Mouse (Mus musculus): ENCODE data around the gene Rtkn. TPM values are rescaled to one million over a fixed set of nuclear protein-coding genes. Genes with fewer than 3 reads are reported as not detected.

Rtkn gene
- total RNA-seq, 2 experiments from 2014 or later, result 10.7 to 11.7 TPM

GRCm38 (mm10) chr6:83165026-83165606 lies 29.9 kb downstream of the Rtkn start:
- intact Hi-C loops (cut with DNase I), result no loop called here
- no peak for DNase-seq

DNA sequence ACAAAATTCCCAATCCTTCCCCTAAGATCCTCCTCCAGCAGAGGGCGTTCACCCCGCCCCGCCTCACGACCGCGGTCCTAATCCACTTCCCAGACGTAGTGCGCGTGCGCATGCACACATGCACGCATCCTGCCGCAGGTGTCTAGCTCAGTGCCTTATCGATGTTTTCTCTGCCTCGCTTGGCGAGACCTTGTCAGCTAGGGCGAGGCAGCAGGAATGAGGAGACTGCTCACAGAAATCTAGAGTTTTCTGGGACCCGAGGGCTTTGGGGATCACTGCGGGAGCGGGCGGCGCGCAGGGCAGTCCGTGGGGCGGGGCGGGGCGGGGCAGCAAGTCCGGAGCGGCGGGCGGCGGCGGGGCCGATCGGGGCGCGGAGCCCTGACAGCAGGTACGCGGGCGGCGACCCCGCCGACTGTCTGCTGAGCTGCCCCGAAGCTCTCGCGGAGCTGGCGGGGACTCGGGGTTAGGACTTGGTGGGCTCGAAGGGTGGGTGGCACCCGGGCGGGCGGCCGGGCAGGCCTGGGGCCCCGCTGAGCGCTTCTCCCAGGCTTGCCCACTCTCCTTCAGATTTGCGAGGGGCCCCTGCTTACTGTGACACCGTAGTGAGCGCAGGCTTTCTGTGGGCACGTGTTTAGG lies 30.5 kb downstream of the Rtkn start, which contains the start of gene Dctn1:
TSS of gene Dctn1 (plus strand) at position 314 of the 636 bp plus-strand sequence.
- DNase-seq, result peak; percentile 96 to 98
- intact Hi-C loops (cut with DNase I), result no loop called here

DNA sequence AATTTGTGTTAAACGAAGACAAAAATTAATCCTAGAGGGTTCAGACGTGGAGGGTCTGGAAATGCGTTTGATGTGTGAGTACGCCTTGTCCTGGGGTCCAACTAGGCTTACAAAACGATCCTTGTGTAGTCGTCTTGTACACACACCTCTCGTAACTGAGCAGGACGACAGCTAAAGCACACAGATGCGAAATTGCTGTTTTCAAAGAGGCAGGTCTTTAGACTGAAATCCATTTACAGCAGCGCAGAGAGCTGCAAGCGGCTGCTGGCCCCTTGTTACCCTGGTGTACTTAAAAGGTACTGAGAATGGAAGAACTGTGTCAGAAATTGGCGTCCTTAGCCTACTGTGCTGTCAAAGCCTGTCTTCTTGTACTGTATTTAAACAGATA lies 31.0 kb downstream of the Rtkn start:
- intact Hi-C loops (cut with DNase I), result no loop called here
- DNase-seq, result no peak

DNA sequence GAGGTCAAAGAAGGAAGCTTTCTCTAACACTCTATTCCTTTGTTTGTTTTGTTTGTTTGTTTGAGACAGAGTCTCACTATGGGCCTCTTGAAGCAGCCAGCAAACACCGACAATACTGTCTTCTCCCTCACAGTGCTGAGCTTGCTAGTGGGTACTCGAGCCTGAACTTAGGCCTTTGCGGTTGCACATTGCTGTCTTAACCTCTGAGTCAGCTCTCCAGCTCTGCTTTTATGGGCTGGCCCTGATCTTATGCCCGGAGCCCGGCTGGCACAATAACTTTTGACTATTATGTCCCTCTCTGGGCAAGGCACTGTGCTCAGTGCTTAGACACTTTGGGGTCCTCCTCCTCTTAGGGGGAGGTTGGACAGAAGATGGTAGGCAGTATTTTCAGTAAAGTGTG lies 34.6 kb downstream of the Rtkn start:
- DNase-seq, result no peak
- intact Hi-C loops (cut with DNase I), result no loop called here

GRCm38 (mm10) chr6:83171063-83171462 lies 35.8 kb downstream of the Rtkn start:
- intact Hi-C loops (cut with DNase I), result no loop called here
- DNase-seq, result no peak

- intact Hi-C loops (cut with DNase I), result no loop called here
- DNase-seq, result no peak
Observed at GRCm38 (mm10) chr6:83172240-83172920, 37.1 kb downstream of the Rtkn start.

DNA sequence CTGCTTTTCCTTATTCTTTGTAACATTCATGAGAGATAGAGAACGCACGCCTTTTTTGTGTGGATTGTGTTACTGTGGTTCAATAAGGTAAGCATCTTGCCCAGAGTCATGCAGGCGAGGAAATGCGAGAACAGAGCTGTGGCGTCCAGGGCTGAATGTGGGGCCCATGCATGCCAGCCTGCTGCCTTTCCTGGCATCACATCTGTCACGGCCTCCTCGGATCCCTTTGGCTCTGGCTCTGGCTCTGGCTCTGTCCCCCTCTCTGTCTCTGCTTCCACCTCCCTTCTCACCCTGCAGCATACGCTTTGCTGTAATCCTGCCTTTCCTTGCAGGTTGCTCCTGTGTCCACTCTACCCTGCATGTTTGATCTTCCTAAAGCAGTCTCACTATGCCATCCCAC lies 40.7 kb downstream of the Rtkn start:
- intact Hi-C loops (cut with DNase I), result no loop called here

GRCm38 (mm10) chr6:83179390-83180117 lies 44.3 kb downstream of the Rtkn start:
- peak; percentile 24 to 44 for DNase-seq
- intact Hi-C loops (cut with DNase I), result no loop called here

More for the DNA sequence above, 40.7 kb downstream of the Rtkn start:
- DNase-seq, result no peak

GRCm38 (mm10) chr6:83180605-83181004 lies 45.3 kb downstream of the Rtkn start:
- intact Hi-C loops (cut with DNase I), result no loop called here
- DNase-seq, result no peak

GRCm38 (mm10) chr6:83184858-83185435 lies 49.7 kb downstream of the Rtkn start:
- intact Hi-C loops (cut with DNase I), result no loop called here
- peak in 1 of 2 experiments; percentile 27 for DNase-seq

DNA sequence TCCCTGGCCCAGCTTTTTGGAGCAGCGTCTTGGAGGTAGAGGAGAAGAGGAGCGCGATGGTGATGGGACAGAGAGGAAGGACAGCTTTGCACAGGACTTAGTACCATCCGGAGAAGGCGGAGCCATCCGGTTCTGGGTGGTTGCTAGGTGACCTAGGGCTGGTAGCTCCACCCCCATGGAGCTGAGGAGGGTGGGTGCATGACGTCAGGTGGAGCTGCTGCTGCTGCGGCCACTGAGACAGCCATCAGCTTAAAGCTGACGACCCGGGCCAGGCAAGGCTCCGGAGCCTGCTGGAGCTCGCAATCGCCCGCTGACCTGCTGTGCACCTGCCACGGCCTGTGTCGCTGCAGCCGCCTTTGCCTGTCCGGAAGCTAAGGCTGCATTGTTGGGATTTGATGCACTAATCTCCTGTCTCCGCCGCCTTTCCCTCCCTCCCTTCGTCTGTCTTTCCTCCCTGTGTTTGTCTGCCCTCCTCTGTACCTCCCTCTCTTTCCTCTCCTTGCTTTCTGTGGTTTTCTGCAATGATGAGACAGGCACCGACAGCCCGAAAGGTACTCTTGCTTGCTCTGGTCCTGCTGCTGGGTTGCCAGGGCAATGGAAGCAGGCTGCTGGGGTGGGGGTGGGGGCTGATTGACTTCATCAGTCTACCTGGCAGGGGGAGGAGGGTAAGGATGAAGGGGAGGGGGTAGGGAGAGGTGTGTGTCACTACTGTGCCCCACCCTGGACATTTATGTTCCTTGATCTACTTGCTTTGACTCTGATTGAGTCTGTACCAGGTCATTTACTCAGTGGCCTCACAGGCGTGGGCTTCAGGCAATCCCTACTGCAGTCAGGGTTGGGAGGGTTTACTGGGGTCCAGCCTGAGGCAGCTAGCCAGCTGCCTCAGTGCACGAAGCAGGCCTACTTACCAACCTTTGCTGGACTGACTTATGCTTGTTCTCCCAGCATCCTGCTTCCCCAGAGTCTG lies 50.9 kb downstream of the Rtkn start:
- peak; percentile 43 to 48 for DNase-seq
- intact Hi-C loops (cut with DNase I), result no loop called here

DNA sequence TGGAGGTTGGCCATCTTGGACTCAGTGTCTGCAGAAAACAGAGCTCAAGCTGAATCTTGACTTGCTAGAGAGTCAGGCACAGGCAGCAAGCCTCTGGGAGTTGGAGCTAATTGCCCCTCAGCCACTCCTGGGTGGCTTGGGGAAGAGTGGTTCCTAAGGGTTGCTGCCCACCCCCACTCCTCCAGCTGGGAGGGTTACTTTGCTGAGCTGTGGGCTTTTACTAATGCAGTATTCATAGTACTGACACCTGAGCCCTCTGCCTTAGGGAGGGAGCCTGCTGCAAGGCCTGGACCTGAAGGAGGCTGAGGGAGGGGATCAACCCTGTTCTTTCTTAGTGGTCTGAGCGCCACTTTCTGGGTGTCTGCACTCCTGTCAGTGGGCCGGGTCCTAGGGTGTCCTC lies 51.7 kb downstream of the Rtkn start:
- no peak for DNase-seq
- intact Hi-C loops (cut with DNase I), result no loop called here

DNA sequence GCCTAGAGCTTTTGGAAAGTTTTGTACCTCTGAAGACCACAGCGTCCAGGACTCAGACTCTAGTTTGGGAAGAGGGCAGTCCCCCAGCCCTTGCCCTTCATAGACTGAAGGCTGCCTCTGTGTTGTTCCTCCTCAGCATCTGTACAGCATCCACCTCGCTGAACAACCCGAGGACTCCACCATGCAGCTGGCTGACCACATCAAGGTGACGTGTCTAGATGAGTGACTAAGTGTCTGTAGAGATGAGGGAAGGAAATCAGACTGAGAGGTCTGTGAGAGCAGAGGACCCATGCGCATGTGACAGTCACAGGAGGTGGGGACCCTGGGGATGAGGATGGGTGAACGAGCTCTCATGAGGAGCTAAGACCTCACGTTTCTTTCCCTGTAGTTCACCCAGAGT lies 58.3 kb downstream of the Rtkn start:
- intact Hi-C loops (cut with DNase I), result no loop called here
- DNase-seq, result no peak

DNA sequence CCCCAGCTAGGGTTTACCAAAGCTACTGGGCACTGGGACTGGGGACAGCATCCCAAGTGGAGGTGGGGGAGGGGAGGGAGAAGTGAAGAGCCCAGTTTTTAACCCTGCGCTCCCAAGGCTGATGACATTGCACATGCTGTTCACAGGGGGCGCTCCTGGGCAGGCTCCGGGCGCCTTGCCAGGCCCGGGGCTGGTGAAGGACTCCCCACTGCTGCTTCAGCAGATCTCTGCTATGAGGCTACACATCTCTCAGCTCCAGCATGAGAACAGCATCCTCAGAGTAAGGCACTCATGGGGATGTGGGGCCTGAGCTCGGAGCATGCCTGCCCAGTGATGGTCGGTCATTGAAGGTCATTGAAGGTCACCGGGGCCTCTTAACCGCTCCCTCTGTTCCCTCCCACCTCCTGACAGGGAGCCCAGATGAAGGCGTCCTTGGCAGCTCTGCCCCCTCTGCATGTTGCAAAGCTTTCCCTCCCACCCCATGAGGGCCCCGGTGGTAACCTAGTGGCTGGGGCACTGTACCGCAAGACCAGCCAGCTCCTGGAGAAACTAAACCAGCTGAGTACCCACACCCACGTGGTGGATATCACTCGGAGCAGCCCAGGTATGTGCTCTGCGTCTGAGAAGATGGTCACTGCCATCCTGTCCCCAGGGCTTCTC lies 62.2 kb downstream of the Rtkn start:
- peak; percentile 49 to 63 for DNase-seq

More for the DNA sequence above, 62.2 kb downstream of the Rtkn start:
- intact Hi-C loops (cut with DNase I), result no loop called here

Small RNA genes lying within 50 kb of the gene (microRNA-seq; reads per million reads assigned to microRNA genes)
- gene Mir3470a, result 0 reads per million in 2 experiments

Other genes with a start within 250 kb of the Rtkn start
- under 1 TPM; 0.22 to 0.29 TPM for gene Sema4f, start 195.7 kb upstream of the Rtkn start, total RNA-seq (2021)
- under 1 TPM in 1 of 2 experiments, not detected in 1; 0.53 TPM for gene M1ap, start 188.6 kb upstream of the Rtkn start, total RNA-seq (2021)
- 1 to 10 TPM; 5.2 to 6.8 TPM for gene Dok1, start 102.0 kb upstream of the Rtkn start, total RNA-seq (2021)
- gene Loxl3, start 101.3 kb upstream of the Rtkn start, total RNA-seq (2021), result 1 to 10 TPM; 6.0 to 6.8 TPM
- gene Aup1, start 80.9 kb upstream of the Rtkn start, total RNA-seq (2021), result 10 to 100 TPM; 74.2 to 85.8 TPM
- gene Htra2, start 80.2 kb upstream of the Rtkn start, total RNA-seq (2021), result 10 to 100 TPM; 32.9 to 35.6 TPM
- gene Dqx1, start 77.6 kb upstream of the Rtkn start, total RNA-seq (2021), result under 1 TPM; 0.22 to 0.55 TPM
- gene Tlx2, start 65.2 kb upstream of the Rtkn start, total RNA-seq (2021), result not detected
- gene Pcgf1, start 57.6 kb upstream of the Rtkn start, total RNA-seq (2021), result 1 to 10 TPM; 6.9 to 8.7 TPM
- gene Lbx2, start 49.1 kb upstream of the Rtkn start, total RNA-seq (2021), result 1 to 10 TPM in 1 of 2 experiments, under 1 TPM in 1; 0.55 to 1.3 TPM
- 1 to 10 TPM; 2.3 to 2.7 TPM for gene Ccdc142, start 33.9 kb upstream of the Rtkn start, total RNA-seq (2021)
- 1 to 10 TPM; 1.9 to 2.1 TPM for gene Gm42688, start 33.8 kb upstream of the Rtkn start, total RNA-seq (2021)
- 100 to 1,000 TPM; 111 to 125 TPM for gene Mrpl53, start 26.4 kb upstream of the Rtkn start, total RNA-seq (2021)
- 10 to 100 TPM; 13.4 to 15.8 TPM for gene Mogs, start 20.0 kb upstream of the Rtkn start, total RNA-seq (2021)
- gene Wbp1, start 13.9 kb upstream of the Rtkn start, total RNA-seq (2021), result 10 to 100 TPM; 83.1 to 83.9 TPM
- 10 to 100 TPM; 14.6 to 17.6 TPM for gene Ino80b, start 10.0 kb upstream of the Rtkn start, total RNA-seq (2021)
- 1 to 10 TPM; 1.7 to 1.8 TPM for gene Wdr54, start 20.9 kb downstream of the Rtkn start, total RNA-seq (2021)
- gene 1700003E16Rik, start 20.9 kb downstream of the Rtkn start, total RNA-seq (2021), result under 1 TPM in 1 of 2 experiments, not detected in 1; 0.12 TPM
- 100 to 1,000 TPM; 121 to 127 TPM for gene Dctn1, start 30.5 kb downstream of the Rtkn start, total RNA-seq (2021)
- not detected for gene Slc4a5, start 84.4 kb downstream of the Rtkn start, total RNA-seq (2021)
- gene Mthfd2, start 190.4 kb downstream of the Rtkn start, total RNA-seq (2021), result 1 to 10 TPM; 5.0 to 5.4 TPM
- 10 to 100 TPM; 30.5 to 35.1 TPM for gene Mob1a, start 190.6 kb downstream of the Rtkn start, total RNA-seq (2021)
- gene Bola3, start 213.7 kb downstream of the Rtkn start, total RNA-seq (2021), result 100 to 1,000 TPM; 235 to 249 TPM